Mouse (Mus musculus) kidney, embryonic 15.5 days (tissue): ENCODE data around the gene Tmem33. TPM values are rescaled to one million over a fixed set of nuclear protein-coding genes. Genes with fewer than 3 reads are reported as not detected.

Experiments used
- ATAC-seq: fragments of 200-750 bp; cut with Nextera tagmentation; replicated peaks from 2 replicates; pipeline ENCODE4 v1.8.0; 2017; ENCODE audit warnings: moderate TSS enrichment; ENCODE audit not compliant: low FRiP score
- H3K27ac ChIP-seq: fragments of 300-500 bp; sonication (generic); 2 replicates; pipeline ENCODE4 v1.5.1; 2015; ENCODE audit warnings: mild to moderate bottlenecking, inconsistent platforms
- H3K27me3 ChIP-seq: fragments of 300-500 bp; sonication (generic); 2 replicates; pipeline ENCODE4 v1.6.1; 2015; ENCODE audit warnings: inconsistent platforms
- H3K36me3 ChIP-seq: fragments of 300-500 bp; sonication (generic); 2 replicates; pipeline ENCODE4 v1.6.1; 2015; ENCODE audit warnings: inconsistent platforms
- H3K4me1 ChIP-seq: fragments of 300-500 bp; sonication (generic); 2 replicates; pipeline ENCODE4 v1.6.1; 2015; ENCODE audit warnings: inconsistent platforms
- H3K4me2 ChIP-seq: fragments of 300-500 bp; sonication (generic); 2 replicates; pipeline ENCODE4 v1.6.1; 2015; ENCODE audit warnings: moderate library complexity, mild to moderate bottlenecking, inconsistent platforms
- H3K4me3 ChIP-seq: fragments of 300-500 bp; sonication (generic); replicated peaks from 2 replicates; pipeline ENCODE4 v1.5.1; 2015; ENCODE audit warnings: mild to moderate bottlenecking, inconsistent platforms
- H3K9ac ChIP-seq: fragments of 300-500 bp; sonication (generic); 2 replicates; pipeline ENCODE4 v1.6.1; 2015; ENCODE audit warnings: mild to moderate bottlenecking, inconsistent platforms
- H3K9me3 ChIP-seq: fragments of 300-500 bp; sonication (generic); replicated peaks from 2 replicates; pipeline ENCODE4 v1.6.1; 2016; ENCODE audit warnings: inconsistent platforms
- WGBS: fragments of 180-500 bp; shearing (Covaris S2); methylation state at CpG from one replicate; pipeline ENCODE4 v1.1.7; 2015; ENCODE audit warnings: mixed read lengths; 5-methylcytosine and 5-hydroxymethylcytosine counted together
- polyA plus RNA-seq: library from polyadenylated mRNA; unstranded; fragments of >200 nt; fragmentation: Nextera tagmentation; extraction: Ambion mirVana; gene quantifications from 2 replicates; pipeline ENCODE4 v1.2.1, GENCODE M21; 2015

Gene Tmem33
- polyA plus RNA-seq, 1 experiment from 2014 or later, result 97.9 TPM

DNA sequence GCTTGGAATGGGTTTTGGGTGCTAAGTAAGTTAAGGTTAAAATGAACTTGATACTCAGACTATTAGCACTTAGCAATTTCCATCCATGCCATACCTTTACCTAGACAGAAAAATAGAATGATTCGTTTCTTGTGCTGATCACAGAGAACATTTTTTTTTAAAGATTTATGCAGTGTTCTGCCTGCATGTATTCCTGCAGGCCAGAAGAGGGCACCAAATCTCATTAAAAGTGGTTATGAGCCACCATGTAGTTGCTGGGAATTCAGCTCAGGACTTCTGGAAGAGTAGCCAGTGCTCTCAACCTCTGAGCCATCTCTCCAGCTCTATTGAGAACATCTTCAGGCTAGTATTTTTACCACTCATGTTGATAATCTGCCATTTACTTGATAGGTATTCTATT, 5.7 kb downstream of the Tmem33 start:
- H3K9me3 ChIP-seq, result no peaks in the 10 kb centered on the region
- H3K4me3 ChIP-seq, result no peak overlapping the region
- no peak overlapping the region for H3K27ac ChIP-seq
- 93% methylated on average over 1 of the region's 1 CpGs for WGBS
- H3K36me3 ChIP-seq, result peaks cover 60% of the 10 kb centered on the region
- H3K9ac ChIP-seq, result no peak overlapping the region
- no peak overlapping the region for H3K4me2 ChIP-seq
- H3K4me1 ChIP-seq, result peaks cover 7% of the 10 kb centered on the region
- ATAC-seq, result no peak
- H3K27me3 ChIP-seq, result no peaks in the 10 kb centered on the region

DNA sequence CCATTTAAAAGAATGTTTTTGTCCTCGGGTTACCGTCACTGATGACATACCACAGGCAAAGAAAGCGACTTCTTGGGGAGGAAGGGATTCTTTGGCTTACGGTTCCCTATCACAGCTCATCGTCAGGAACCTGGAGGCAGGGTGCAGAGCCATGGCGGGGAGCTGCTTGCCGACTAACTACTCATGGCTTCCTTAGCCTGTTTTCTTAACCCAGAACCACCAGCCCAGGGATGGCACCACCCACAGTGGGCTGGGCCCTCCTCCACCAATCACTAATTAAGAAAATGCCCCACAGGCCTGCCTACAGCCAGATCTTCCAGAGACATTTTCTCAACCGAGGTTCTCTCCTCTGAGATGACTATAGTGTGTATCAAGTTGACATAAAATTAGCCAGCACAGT, 8.9 kb downstream of the Tmem33 start:
- Histone ChIP-seq H3K4me2 (no peak overlapping the region), H3K4me1 (no peaks in the 10 kb centered on the region), H3K4me3 (no peak overlapping the region), H3K9ac (no peak overlapping the region), H3K27ac (no peak overlapping the region), H3K9me3 (no peaks in the 10 kb centered on the region), H3K27me3 (no peaks in the 10 kb centered on the region), H3K36me3 (peaks cover 49% of the 10 kb centered on the region)
- no peak for ATAC-seq
- WGBS, result 93% methylated on average over 8 of the region's 8 CpGs

DNA sequence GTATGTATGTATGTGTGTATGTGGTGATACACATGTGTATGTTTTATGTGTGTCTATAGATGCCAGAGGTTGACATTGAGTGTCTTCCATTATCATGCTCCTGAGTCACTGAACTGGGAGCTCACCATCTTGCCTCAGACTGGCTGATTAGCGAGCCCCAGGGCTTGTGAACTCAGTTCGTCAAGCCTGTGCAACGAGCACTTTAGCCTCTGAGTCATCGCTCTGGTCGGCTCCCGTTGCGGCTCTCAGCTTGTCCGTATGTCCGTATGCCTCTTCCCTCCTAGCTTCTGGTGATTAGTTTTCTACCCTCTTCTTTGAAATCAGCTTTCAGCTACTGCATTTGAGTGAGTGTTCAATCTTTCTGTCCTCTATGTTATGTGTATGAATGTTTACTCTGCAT, 19.0 kb downstream of the Tmem33 start:
- H3K4me3 ChIP-seq, result no peak overlapping the region
- no peaks in the 10 kb centered on the region for H3K27me3 ChIP-seq
- H3K4me2 ChIP-seq, result no peak overlapping the region
- no peak overlapping the region for H3K27ac ChIP-seq
- WGBS, result 93% methylated on average over 9 of the region's 9 CpGs
- no peak for ATAC-seq
- peaks cover 45% of the 10 kb centered on the region for H3K36me3 ChIP-seq
- H3K9me3 ChIP-seq, result no peaks in the 10 kb centered on the region
- H3K4me1 ChIP-seq, result no peaks in the 10 kb centered on the region
- H3K9ac ChIP-seq, result no peak overlapping the region

DNA sequence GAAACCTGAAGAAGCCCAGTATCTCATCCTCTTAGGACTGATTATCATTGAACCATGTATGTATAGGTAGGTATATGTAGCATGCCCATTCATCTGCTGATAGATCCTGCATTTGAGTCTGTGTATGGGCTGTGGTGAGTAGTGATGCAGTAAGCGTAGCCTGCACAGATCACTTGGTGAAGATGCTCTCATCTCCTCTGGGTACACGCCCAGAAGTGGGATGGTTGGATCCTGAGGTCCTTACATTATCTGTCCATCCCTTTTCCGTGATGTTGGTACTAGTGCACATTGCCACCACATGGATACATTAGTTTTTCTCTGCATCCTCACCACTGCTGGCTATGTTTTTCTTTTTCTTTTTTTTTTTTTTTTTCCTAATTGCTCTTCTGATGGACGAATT, 19.5 kb downstream of the Tmem33 start:
- no peaks in the 10 kb centered on the region for H3K27me3 ChIP-seq
- H3K9me3 ChIP-seq, result no peaks in the 10 kb centered on the region
- no peak overlapping the region for H3K4me3 ChIP-seq
- H3K4me1 ChIP-seq, result no peaks in the 10 kb centered on the region
- 94% methylated on average over 4 of the region's 4 CpGs for WGBS
- no peak overlapping the region for H3K27ac ChIP-seq
- H3K9ac ChIP-seq, result no peak overlapping the region
- H3K36me3 ChIP-seq, result peaks cover 49% of the 10 kb centered on the region
- no peak for ATAC-seq
- H3K4me2 ChIP-seq, result no peak overlapping the region

DNA sequence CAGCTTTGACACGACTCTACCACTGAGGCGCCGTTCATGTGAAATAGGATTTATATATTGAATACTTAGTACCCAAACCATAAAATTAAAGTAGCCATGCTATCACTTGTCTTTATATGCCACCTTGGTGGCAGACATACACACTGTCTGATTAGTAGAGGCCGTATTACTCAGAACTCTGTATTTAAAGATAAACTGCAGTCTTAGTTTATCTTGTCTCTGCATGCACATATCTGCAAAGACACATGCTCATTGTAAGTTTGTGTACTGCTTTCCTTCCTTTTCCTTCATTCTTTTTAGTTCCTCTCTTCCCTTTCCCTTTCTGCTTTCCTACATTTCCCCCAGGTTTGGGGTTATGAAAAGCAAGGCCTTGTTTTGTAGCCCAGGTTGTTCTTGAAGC, 20.0 kb downstream of the Tmem33 start:
- Histone ChIP-seq H3K27me3 (no peaks in the 10 kb centered on the region), H3K9me3 (no peaks in the 10 kb centered on the region), H3K4me1 (no peaks in the 10 kb centered on the region), H3K9ac (no peak overlapping the region), H3K36me3 (peaks cover 55% of the 10 kb centered on the region), H3K4me3 (no peak overlapping the region), H3K27ac (no peak overlapping the region), H3K4me2 (no peak overlapping the region)
- no peak; the same call in 1 of the 2 replicates for ATAC-seq
- 95% methylated on average over 4 of the region's 4 CpGs for WGBS

DNA sequence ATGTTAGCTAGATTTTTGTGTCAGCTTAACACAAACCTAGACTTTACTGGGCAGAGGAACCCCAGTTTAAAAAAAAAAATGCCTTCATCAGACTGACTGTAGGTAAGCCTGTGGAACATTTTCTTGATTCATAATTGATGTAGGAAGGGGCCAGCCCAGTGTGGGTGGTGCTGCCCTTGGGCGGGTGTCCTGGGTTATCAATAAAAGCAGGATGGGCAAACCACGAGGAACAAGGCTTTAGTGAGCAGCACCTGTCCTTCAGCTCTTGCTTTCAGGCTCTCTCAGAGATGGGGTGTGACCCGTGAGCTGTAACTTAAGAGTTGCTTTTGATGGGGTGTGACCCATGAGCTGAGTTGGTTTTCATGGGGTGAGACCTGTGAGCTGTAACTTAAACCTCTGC, 34.7 kb downstream of the Tmem33 start:
- no peaks in the 10 kb centered on the region for H3K27me3 ChIP-seq
- ATAC-seq, result 0 out of 2 replicates have a peak, but pooled peaks have one; percentile 52
- no peak overlapping the region for H3K4me2 ChIP-seq
- H3K9me3 ChIP-seq, result no peaks in the 10 kb centered on the region
- H3K4me3 ChIP-seq, result no peak overlapping the region
- no peaks in the 10 kb centered on the region for H3K4me1 ChIP-seq
- no peak overlapping the region for H3K9ac ChIP-seq
- peaks cover 19% of the 10 kb centered on the region for H3K36me3 ChIP-seq
- H3K27ac ChIP-seq, result no peak overlapping the region
- 52% methylated on average over 3 of the region's 3 CpGs for WGBS

DNA sequence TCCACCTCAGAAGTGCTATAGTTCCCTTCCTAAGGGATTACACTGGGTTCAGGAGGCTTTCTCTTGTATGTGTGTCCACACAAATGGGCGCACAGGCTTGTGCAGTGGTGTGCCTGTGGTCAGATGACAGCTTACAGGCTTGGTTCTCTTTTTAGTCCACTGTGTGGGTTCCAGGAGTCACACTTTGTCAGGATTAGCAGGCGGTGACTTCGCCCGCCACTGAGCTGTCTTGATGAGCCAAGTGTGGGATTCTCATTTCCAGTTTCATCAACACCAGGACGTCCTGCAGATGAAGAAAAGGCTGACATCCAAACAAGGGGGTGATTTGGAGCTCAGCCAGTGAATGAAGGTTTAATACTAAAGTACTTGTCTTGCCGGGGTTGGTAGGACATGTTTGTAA, 35.3 kb downstream of the Tmem33 start:
- peaks cover 16% of the 10 kb centered on the region; the same call in 1 of the 2 replicates for H3K36me3 ChIP-seq

DNA sequence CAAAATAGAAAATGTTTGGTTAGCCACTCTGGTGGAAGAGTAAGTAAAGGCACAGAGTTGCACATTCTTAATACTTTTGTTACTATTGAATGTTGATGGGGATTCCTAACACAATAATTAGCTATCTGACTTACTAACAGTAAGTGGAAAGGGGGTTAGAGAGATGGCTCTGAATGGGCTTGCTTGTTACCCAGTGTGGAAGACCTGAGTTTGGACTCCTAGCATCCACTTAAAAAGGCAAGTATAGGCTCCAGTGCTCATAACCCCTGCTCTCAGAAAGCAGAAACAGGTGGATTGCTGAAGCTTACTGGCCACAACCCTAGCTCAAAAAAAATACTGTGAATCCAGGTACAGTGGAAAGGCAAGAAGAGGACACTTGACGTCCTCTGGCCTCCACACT, 35.8 kb downstream of the Tmem33 start:
- H3K27me3 ChIP-seq, result no peaks in the 10 kb centered on the region
- no peaks in the 10 kb centered on the region for H3K9me3 ChIP-seq
- no peak for ATAC-seq
- no peak overlapping the region for H3K27ac ChIP-seq
- peaks cover 14% of the 10 kb centered on the region; the same call in 1 of the 2 replicates for H3K36me3 ChIP-seq
- 0 out of 2 replicates have a peak, but pooled peaks cover 2% of the 10 kb centered on the region for H3K4me1 ChIP-seq
- no peak overlapping the region for H3K4me3 ChIP-seq
- H3K4me2 ChIP-seq, result no peak overlapping the region
- WGBS, result 97% methylated on average over 1 of the region's 1 CpGs
- H3K9ac ChIP-seq, result no peak overlapping the region

More for the DNA sequence above, 35.3 kb downstream of the Tmem33 start:
- H3K27ac ChIP-seq, result no peak overlapping the region
- no peak for ATAC-seq
- H3K4me1 ChIP-seq, result no peaks in the 10 kb centered on the region
- WGBS, result 81% methylated on average over 6 of the region's 6 CpGs
- H3K27me3 ChIP-seq, result no peaks in the 10 kb centered on the region
- H3K4me2 ChIP-seq, result no peak overlapping the region
- no peaks in the 10 kb centered on the region for H3K9me3 ChIP-seq
- H3K9ac ChIP-seq, result no peak overlapping the region
- no peak overlapping the region for H3K4me3 ChIP-seq

DNA sequence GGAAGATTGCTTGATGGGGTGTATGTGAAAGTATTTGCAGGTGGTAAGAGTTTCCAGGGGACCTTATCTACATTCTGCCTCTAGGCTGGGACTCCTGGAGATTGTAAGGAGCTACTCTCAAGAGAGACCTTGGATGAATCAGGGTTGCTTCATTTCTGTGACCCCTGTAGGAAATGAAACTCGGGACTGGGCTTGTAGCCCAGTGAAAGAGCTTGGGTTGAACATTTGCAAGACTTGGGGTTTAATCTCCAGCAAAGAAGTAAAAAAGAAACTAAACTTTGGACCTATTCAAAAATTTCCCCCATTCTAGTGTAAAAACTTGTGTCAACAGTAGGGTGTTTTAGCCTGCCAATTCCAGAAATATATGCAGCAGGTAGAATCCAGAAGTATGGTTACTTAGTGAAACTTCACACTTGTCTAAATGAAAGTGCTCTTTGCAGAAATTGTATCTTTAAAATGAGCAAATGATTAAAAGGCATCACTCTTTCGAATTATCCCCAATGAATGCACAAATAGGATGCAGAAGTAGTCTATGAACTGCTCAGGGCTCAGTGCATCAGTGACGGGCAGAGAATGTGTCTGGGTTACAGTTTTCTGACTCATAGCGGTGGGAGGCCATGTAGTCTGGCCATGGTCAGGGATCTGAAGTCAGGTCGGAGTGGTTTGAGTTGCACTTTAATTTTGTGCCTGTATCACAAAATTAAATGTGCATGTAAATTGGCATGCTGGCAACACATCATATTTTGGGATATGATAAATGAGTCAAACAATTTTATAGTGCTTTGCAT, 36.9 kb downstream of the Tmem33 start:
- H3K4me3 ChIP-seq, result no peak overlapping the region
- 0 out of 2 replicates have a peak, but pooled peaks cover 4% of the 10 kb centered on the region for H3K4me1 ChIP-seq
- peaks cover 10% of the 10 kb centered on the region; the same call in 1 of the 2 replicates for H3K36me3 ChIP-seq
- no peaks in the 10 kb centered on the region for H3K27me3 ChIP-seq
- no peak overlapping the region for H3K9ac ChIP-seq
- no peak overlapping the region for H3K4me2 ChIP-seq
- H3K27ac ChIP-seq, result no peak overlapping the region
- WGBS, result 85% methylated on average over 5 of the region's 5 CpGs
- no peak for ATAC-seq
- H3K9me3 ChIP-seq, result no peaks in the 10 kb centered on the region

DNA sequence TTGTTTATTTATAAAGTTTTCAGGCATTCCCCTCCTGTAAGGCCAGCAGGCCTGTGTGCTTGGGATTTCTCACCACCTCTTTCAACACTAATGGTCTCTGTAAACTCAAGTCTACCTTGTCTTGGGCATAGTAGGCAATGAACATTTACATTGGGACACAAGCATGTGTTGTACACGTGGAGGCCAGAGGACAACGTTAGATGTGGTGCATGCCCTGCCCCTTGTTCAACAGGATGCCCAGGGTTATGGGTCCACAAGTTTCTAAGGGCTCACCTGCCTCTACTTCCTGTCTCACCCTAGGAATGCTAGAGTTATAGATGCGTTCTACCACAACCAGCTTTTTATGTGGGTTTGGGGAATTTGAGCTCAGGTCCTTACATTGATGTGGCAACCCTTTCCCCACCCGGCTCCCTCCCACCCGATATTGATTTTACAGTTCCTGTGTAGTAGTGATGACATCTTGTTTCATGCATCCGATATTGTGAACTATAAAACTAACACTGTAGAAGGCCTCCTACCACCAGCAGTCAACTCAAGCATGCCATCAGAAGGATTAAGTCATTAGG, 39.6 kb downstream of the Tmem33 start:
- no peak overlapping the region for H3K27ac ChIP-seq
- 85% methylated on average over 6 of the region's 6 CpGs for WGBS
- no peaks in the 10 kb centered on the region for H3K9me3 ChIP-seq
- no peak for ATAC-seq
- no peak overlapping the region for H3K9ac ChIP-seq
- no peak overlapping the region for H3K4me2 ChIP-seq
- 0 out of 2 replicates have a peak, but pooled peaks cover 4% of the 10 kb centered on the region for H3K4me1 ChIP-seq
- no peak overlapping the region for H3K4me3 ChIP-seq
- no peaks in the 10 kb centered on the region; the same call in 1 of the 2 replicates for H3K36me3 ChIP-seq
- no peaks in the 10 kb centered on the region for H3K27me3 ChIP-seq

DNA sequence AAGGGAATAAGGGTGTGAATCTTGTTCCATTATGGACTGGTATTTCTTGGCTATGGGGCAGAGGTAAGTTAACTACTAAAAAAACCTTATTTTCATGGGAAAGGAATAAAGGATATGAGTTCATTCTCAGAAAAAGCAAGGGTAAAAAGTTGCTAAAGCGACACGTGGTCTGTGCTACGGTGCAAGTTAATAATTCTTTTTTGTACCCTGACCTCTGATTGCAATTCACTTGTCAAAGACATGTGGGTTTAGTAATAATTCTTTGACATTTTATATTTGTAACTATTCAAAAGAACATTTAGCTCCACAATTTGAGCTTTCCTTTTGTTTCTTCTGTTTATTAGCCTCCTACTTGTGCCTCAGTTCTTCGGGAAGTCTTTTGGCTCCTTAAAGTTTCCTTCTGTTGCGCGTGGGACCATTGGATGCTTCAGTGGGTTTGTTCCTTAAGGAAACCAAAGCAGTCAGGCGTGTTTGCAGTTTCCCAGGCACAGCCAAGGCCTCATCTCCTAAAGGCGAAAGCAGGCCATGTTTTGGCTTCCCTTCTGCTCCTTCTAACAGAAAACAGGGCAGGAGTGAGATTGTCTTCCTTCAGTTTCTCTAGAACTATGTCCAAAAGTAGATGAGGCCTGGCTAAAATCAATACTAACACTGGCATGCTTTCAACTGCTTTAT, 40.7 kb downstream of the Tmem33 start:
- Histone ChIP-seq H3K4me2 (no peak overlapping the region), H3K27me3 (no peaks in the 10 kb centered on the region), H3K4me1 (0 out of 2 replicates have a peak, but pooled peaks cover 4% of the 10 kb centered on the region), H3K4me3 (no peak overlapping the region), H3K9me3 (no peaks in the 10 kb centered on the region), H3K36me3 (no peaks in the 10 kb centered on the region; the same call in 1 of the 2 replicates), H3K9ac (no peak overlapping the region), H3K27ac (peak overlapping the region; percentile 58)
- peak; percentile 66; the same call in 1 of the 2 replicates for ATAC-seq
- WGBS, result 67% methylated on average over 8 of the region's 8 CpGs

DNA sequence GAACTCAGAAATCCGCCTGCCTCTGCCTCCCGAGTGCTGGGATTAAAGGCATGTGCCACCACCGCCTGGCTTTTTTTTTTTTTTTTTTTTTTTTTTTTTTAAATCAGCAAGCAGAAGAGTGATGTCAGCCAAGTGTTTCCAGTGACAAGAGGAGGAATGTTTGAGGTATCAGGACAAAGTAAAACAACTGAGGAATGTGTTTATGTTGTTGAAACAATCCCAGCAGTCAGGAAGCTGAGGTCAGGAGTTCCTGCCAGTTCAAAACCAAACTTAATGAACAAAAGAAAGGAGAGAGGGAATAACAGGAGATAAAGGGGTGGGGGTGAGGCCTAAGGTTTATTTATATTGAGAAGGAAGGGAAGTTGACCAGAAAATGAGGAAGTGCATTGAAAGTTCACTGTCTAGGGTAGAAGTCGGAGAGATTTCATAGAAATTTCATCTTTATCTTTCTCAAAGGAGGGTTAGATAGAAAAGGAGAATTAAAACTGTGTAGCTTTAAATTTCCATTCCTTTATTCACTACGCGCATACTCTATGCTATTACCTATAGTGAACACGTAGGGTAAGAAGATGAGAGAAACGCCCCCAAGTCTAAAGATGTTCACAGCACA, 41.5 kb downstream of the Tmem33 start:
- Histone ChIP-seq H3K9ac (no peak overlapping the region), H3K27ac (0 out of 2 replicates have a peak overlapping the region, but pooled peaks have one; percentile 45), H3K9me3 (no peaks in the 10 kb centered on the region), H3K4me1 (0 out of 2 replicates have a peak, but pooled peaks cover 4% of the 10 kb centered on the region), H3K4me2 (no peak overlapping the region), H3K27me3 (no peaks in the 10 kb centered on the region), H3K36me3 (no peaks in the 10 kb centered on the region), H3K4me3 (no peak overlapping the region)
- no peak for ATAC-seq
- WGBS, result 78% methylated on average over 8 of the region's 8 CpGs
